In the genomic region with DNA sequence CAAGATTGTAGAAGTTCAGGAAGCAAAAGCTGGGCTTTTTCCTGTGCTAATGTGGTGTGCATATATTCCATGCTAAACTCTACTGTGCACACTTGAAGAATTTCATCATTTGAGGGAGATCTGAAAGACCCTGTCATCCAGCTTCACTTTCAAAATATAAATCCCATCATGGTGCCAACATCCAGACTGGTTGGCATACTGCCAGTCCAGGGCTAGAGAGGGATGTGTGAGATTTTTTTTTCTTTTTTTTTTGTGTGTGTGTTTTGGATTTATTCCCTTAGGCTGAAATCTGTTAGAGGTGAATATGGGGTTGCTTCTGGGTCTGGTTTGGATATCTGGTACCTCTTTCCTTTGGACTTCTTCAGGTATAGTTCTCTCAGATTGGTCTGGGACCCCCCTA, we compare ENCODE assay signal across 14 mouse cellular contexts. TPM values are rescaled to one million over a fixed set of nuclear protein-coding genes. Genes with fewer than 3 reads are reported as not detected.
DNase-seq lines count a peak whose midpoint lies in the region; ATAC-seq and TF ChIP-seq lines count a peak whose summit lies in the region.
"Had no signal": no experiment of that assay in that cellular context is flagged by ENCODE, and none has a peak within 500 bp of the region (broad histone marks: within the 10 kb centered on the region; RNA-seq: fewer than 3 reads in every experiment).

No protein-coding gene starts in this region.

- H3K9ac ChIP-seq in forebrain, embryonic 15.5 days (replicated peaks), result no peak overlapping the region
- H3K9ac ChIP-seq in forebrain, embryonic 13.5 days, result no peak overlapping the region
- H3K9ac ChIP-seq: neural tube, embryonic 13.5 days; stomach, embryonic 15.5 days had no signal

- no peak for TF ChIP-seq CTCF in spleen, adult 2 months (IDR thresholded peaks at IDR 0.05; ENCODE audit: extremely low read depth, insufficient read depth, insufficient read length, insufficient replicate concordance)
- TF ChIP-seq CTCF in small intestine, adult 2 months (IDR thresholded peaks at IDR 0.05; ENCODE audit: extremely low read depth, insufficient read length, insufficient replicate concordance, low read depth, low read length), result no peak

- TF ChIP-seq POLR2A in spleen, adult 2 months (IDR thresholded peaks at IDR 0.05; ENCODE audit: low read depth, low read length), result no peak
- no peak for TF ChIP-seq POLR2A in small intestine, adult 2 months (IDR thresholded peaks at IDR 0.05; ENCODE audit: low read depth, low read length)

- H3K4me2 ChIP-seq in forebrain, embryonic 15.5 days (replicated peaks), result no peak overlapping the region
- H3K4me2 ChIP-seq in forebrain, embryonic 13.5 days, result no peak overlapping the region
- H3K4me2 ChIP-seq: neural tube, embryonic 13.5 days; stomach, embryonic 15.5 days had no signal

- 0 out of 2 replicates have a peak overlapping the region, but pooled peaks have one; percentile 10 for H3K27ac ChIP-seq in forebrain, embryonic 15.5 days (replicated peaks)
- no peak overlapping the region for H3K27ac ChIP-seq in forebrain, embryonic 13.5 days
- H3K27ac ChIP-seq in spleen, adult 2 months (ENCODE audit: insufficient read depth, low read length), result peak overlapping the region; percentile 96
- H3K27ac ChIP-seq in small intestine, adult 2 months (ENCODE audit: insufficient read depth, low read depth, low read length), result peak overlapping the region; percentile 93
- H3K27ac ChIP-seq: neural tube, embryonic 13.5 days had no signal

- H3K4me3 ChIP-seq in forebrain, embryonic 15.5 days, result no peak overlapping the region
- H3K4me3 ChIP-seq in forebrain, embryonic 13.5 days, result no peak overlapping the region
- H3K4me3 ChIP-seq in spleen, adult 2 months (ENCODE audit: extremely low read depth, insufficient read depth, insufficient read length), result no peak overlapping the region
- H3K4me3 ChIP-seq in small intestine, adult 2 months (ENCODE audit: low read depth, low read length), result no peak overlapping the region
- H3K4me3 ChIP-seq: neural tube, embryonic 13.5 days; stomach, embryonic 15.5 days had no signal

- no peaks in the 10 kb centered on the region for H3K27me3 ChIP-seq in forebrain, embryonic 15.5 days
- no peaks in the 10 kb centered on the region for H3K27me3 ChIP-seq in forebrain, embryonic 13.5 days
- H3K27me3 ChIP-seq in spleen, adult 2 months (ENCODE audit: control insufficient read depth, insufficient read depth, low read length), result no peaks in the 10 kb centered on the region
- no peaks in the 10 kb centered on the region for H3K27me3 ChIP-seq in small intestine, adult 2 months (ENCODE audit: control insufficient read depth, insufficient read depth, low read length)
- H3K27me3 ChIP-seq: neural tube, embryonic 13.5 days; stomach, embryonic 15.5 days had no signal

- no peaks in the 10 kb centered on the region for H3K9me3 ChIP-seq in forebrain, embryonic 15.5 days
- no peaks in the 10 kb centered on the region for H3K9me3 ChIP-seq in forebrain, embryonic 13.5 days (replicated peaks)
- H3K9me3 ChIP-seq: neural tube, embryonic 13.5 days; stomach, embryonic 15.5 days had no signal

- no peaks in the 10 kb centered on the region for H3K36me3 ChIP-seq in forebrain, embryonic 15.5 days
- no peaks in the 10 kb centered on the region for H3K36me3 ChIP-seq in forebrain, embryonic 13.5 days (ENCODE audit: poor library complexity, severe bottlenecking)
- H3K36me3 ChIP-seq in spleen, adult 2 months (ENCODE audit: control insufficient read depth, insufficient read depth, low read length), result 0 out of 2 replicates have a peak, but pooled peaks cover 1% of the 10 kb centered on the region
- 0 out of 2 replicates have a peak, but pooled peaks cover 4% of the 10 kb centered on the region for H3K36me3 ChIP-seq in small intestine, adult 2 months (ENCODE audit: control insufficient read depth, insufficient read depth, low read length)
- H3K36me3 ChIP-seq: neural tube, embryonic 13.5 days had no signal

- peak; percentile 40 for DNase-seq in layer of hippocampus, adult 11-12 months (ENCODE audit: low spot score)
- no peak for DNase-seq in layer of hippocampus, adult 9-10 months (ENCODE audit: low spot score)
- no peak for DNase-seq in spleen, adult 2 months (ENCODE audit: low read depth in 1 of 2, low spot score in 2 of 2)
- no peak for DNase-seq in spleen, adult 12 weeks (ENCODE audit: low spot score)
- DNase-seq in embryo, embryonic 9.5 days (ENCODE audit: extremely low spot score), result no peak
- DNase-seq: adrenal gland, postnatal 10 days; cerebellum, postnatal 36 days; kidney, adult 8-10 months; right cerebral cortex, adult 18-20 months had no signal

- H3K4me1 ChIP-seq in forebrain, embryonic 15.5 days, result peaks cover 17% of the 10 kb centered on the region
- H3K4me1 ChIP-seq in forebrain, embryonic 13.5 days, result peaks cover 15% of the 10 kb centered on the region
- peaks cover 33% of the 10 kb centered on the region for H3K4me1 ChIP-seq in spleen, adult 2 months (ENCODE audit: control insufficient read depth, insufficient read depth, insufficient read length)
- peaks cover 34% of the 10 kb centered on the region; the same call in 1 of the 2 replicates for H3K4me1 ChIP-seq in small intestine, adult 2 months (ENCODE audit: control insufficient read depth, insufficient read depth, insufficient read length, low read length)

- no peak for ATAC-seq in forebrain, embryonic 15.5 days (replicated peaks)
- no peak for ATAC-seq in forebrain, embryonic 13.5 days

RNA-seq across cellular contexts. Expression of gene Wasf2, which starts 40.3 kb away (rescaled TPM):
- polyA plus RNA-seq in forebrain, embryonic 15.5 days (2015; fragmentation: Nextera tagmentation; extraction: Ambion mirVana), result 31.8 and 33.6 TPM in 2 replicates
- 36.7 and 42.9 TPM in 2 replicates for polyA plus RNA-seq in forebrain, embryonic 13.5 days (2015; fragmentation: Nextera tagmentation; extraction: Ambion mirVana)
- 76.2 and 87.6 TPM in 2 replicates for polyA plus RNA-seq in spleen, adult 2 months (2012; rRNA removed)
- 37.6 and 97.6 TPM in 2 replicates for polyA plus RNA-seq in small intestine, adult 2 months (2012; rRNA removed)

RNA-seq across cellular contexts. Expression of gene Cd164l2, which starts 41.3 kb away (rescaled TPM):
- polyA plus RNA-seq in forebrain, embryonic 15.5 days (2015; fragmentation: Nextera tagmentation; extraction: Ambion mirVana), result 0.38 and 0.87 TPM in 2 replicates
- polyA plus RNA-seq in forebrain, embryonic 13.5 days (2015; fragmentation: Nextera tagmentation; extraction: Ambion mirVana), result 0.17 and 0.30 TPM in 2 replicates
- polyA plus RNA-seq in spleen, adult 2 months (2012; rRNA removed), result 0.19 and 0.54 TPM in 2 replicates
- polyA plus RNA-seq in small intestine, adult 2 months (2012; rRNA removed), result 0.61 and 0.93 TPM in 2 replicates

RNA-seq across cellular contexts. Expression of gene Gpr3, which starts 41.7 kb away (rescaled TPM):
- 0.48 and 0.55 TPM in 2 replicates for polyA plus RNA-seq in forebrain, embryonic 15.5 days (2015; fragmentation: Nextera tagmentation; extraction: Ambion mirVana)
- 0.33 and 0.57 TPM in 2 replicates for polyA plus RNA-seq in forebrain, embryonic 13.5 days (2015; fragmentation: Nextera tagmentation; extraction: Ambion mirVana)
- polyA plus RNA-seq in spleen, adult 2 months (2012; rRNA removed), result 0.02 TPM in 1 of 2 replicates, not detected in the other
- polyA plus RNA-seq in small intestine, adult 2 months (2012; rRNA removed), result 0.17 TPM in 1 of 2 replicates, not detected in the other
